Mouse (Mus musculus) bone marrow, adult 2 months (tissue): ENCODE data around the gene Sh2d1b1.

Experiments
- CTCF ChIP-seq: fragments of 200-500 bp; IDR thresholded peaks from 2 replicates; pipeline ENCODE4 v1.5.1; 2011; ENCODE audit warnings: low read length, control low read depth; ENCODE audit not compliant: control insufficient read depth, insufficient read depth
- POLR2A ChIP-seq: fragments of 200-500 bp; IDR thresholded peaks from 2 replicates; pipeline ENCODE4 v1.6.1; 2011; ENCODE audit warnings: low read depth, mild to moderate bottlenecking, control low read depth, low read length, borderline replicate concordance; ENCODE audit not compliant: control insufficient read depth

- TF ChIP-seq CTCF (no peak), POLR2A (no peak)
Measured at GRCm38 (mm10) chr1:170311431-170311830, 34.3 kb downstream of the Sh2d1b1 start.
